Mouse (Mus musculus): ENCODE results near the gene Kctd7. TPM values are rescaled to one million over a fixed set of nuclear protein-coding genes. Genes with fewer than 3 reads are reported as not detected.

The Kctd7 gene
- total RNA-seq, 2 experiments from 2014 or later = 9.4 to 13.1 TPM

- intact Hi-C loops (cut with DNase I) = no loop called here
Measured at GRCm38 (mm10) chr5:130184193-130184856, 39.7 kb downstream of the Kctd7 start.

GRCm38 (mm10) chr5:130185312-130185711, 40.7 kb downstream of the Kctd7 start:
- DNase-seq (ENCODE audit: low spot score in 2 of 2) = no peak
- intact Hi-C loops (cut with DNase I) = no loop called here

More at GRCm38 (mm10) chr5:130184193-130184856, 39.7 kb downstream of the Kctd7 start:
- no peak for DNase-seq (ENCODE audit: low spot score in 2 of 2)

- DNase-seq (ENCODE audit: low spot score in 2 of 2) = peak; percentile 15 to 28
- intact Hi-C loops (cut with DNase I) = no loop called here
Measured at GRCm38 (mm10) chr5:130187383-130187782, 42.7 kb downstream of the Kctd7 start.

- DNase-seq (ENCODE audit: low spot score in 2 of 2) = no peak
- intact Hi-C loops (cut with DNase I) = no loop called here
Measured at GRCm38 (mm10) chr5:130190909-130191308, 46.2 kb downstream of the Kctd7 start.

- intact Hi-C loops (cut with DNase I) = no loop called here
Measured at GRCm38 (mm10) chr5:130191865-130192264, 47.2 kb downstream of the Kctd7 start.

GRCm38 (mm10) chr5:130192356-130192944, 47.8 kb downstream of the Kctd7 start:
- DNase-seq (ENCODE audit: low spot score in 2 of 2) = no peak
- intact Hi-C loops (cut with DNase I) = no loop called here

More at GRCm38 (mm10) chr5:130191865-130192264, 47.2 kb downstream of the Kctd7 start:
- DNase-seq (ENCODE audit: low spot score in 2 of 2) = no peak

- DNase-seq (ENCODE audit: low spot score in 2 of 2) = no peak
- intact Hi-C loops (cut with DNase I) = no loop called here
Measured at GRCm38 (mm10) chr5:130193760-130194159, 49.1 kb downstream of the Kctd7 start.

GRCm38 (mm10) chr5:130196307-130196706, 51.6 kb downstream of the Kctd7 start:
- intact Hi-C loops (cut with DNase I) = no loop called here
- no peak for DNase-seq (ENCODE audit: low spot score in 2 of 2)

GRCm38 (mm10) chr5:130197454-130197853, 52.8 kb downstream of the Kctd7 start:
- no peak for DNase-seq (ENCODE audit: low spot score in 2 of 2)
- intact Hi-C loops (cut with DNase I) = no loop called here

GRCm38 (mm10) chr5:130197981-130198380, 53.3 kb downstream of the Kctd7 start:
- intact Hi-C loops (cut with DNase I) = no loop called here

GRCm38 (mm10) chr5:130200233-130201029, 55.8 kb downstream of the Kctd7 start:
- intact Hi-C loops (cut with DNase I) = no loop called here
- DNase-seq (ENCODE audit: low spot score in 2 of 2) = no peak

More at GRCm38 (mm10) chr5:130197981-130198380, 53.3 kb downstream of the Kctd7 start:
- no peak for DNase-seq (ENCODE audit: low spot score in 2 of 2)

- DNase-seq (ENCODE audit: low spot score in 2 of 2) = no peak
- intact Hi-C loops (cut with DNase I) = no loop called here
Measured at GRCm38 (mm10) chr5:130203948-130204347, 59.3 kb downstream of the Kctd7 start.

- intact Hi-C loops (cut with DNase I) = no loop called here
- DNase-seq (ENCODE audit: low spot score in 2 of 2) = no peak
Measured at GRCm38 (mm10) chr5:130204560-130204959, 59.9 kb downstream of the Kctd7 start.

Other genes starting within 250 kb of the Kctd7 start
- 1 to 10 TPM; 5.1 to 5.6 TPM for gene Zbed5, start 249.1 kb upstream of the Kctd7 start, total RNA-seq (2021)
- 10 to 100 TPM; 13.8 to 16.3 TPM for gene Phkg1, start 246.3 kb upstream of the Kctd7 start, total RNA-seq (2021)
- gene Nupr1l, start 236.3 kb upstream of the Kctd7 start, total RNA-seq (2021) = 1 to 10 TPM; 1.1 to 3.8 TPM
- gene Vkorc1l1, start 202.9 kb upstream of the Kctd7 start, total RNA-seq (2021) = 10 to 100 TPM; 45.5 to 45.8 TPM
- 10 to 100 TPM; 10.5 to 11.8 TPM for gene Gusb, start 141.8 kb upstream of the Kctd7 start, total RNA-seq (2021)
- 10 to 100 TPM; 17.7 to 19.9 TPM for gene Asl, start 115.6 kb upstream of the Kctd7 start, total RNA-seq (2021)
- 10 to 100 TPM; 33.9 to 36.6 TPM for gene Crcp, start 115.6 kb upstream of the Kctd7 start, total RNA-seq (2021)
- gene Tpst1, start 71.5 kb upstream of the Kctd7 start, total RNA-seq (2021) = 10 to 100 TPM; 33.2 to 35.3 TPM
- gene Rabgef1, start 26.9 kb downstream of the Kctd7 start, total RNA-seq (2021) = 10 to 100 TPM; 58.6 to 59.7 TPM
- gene Tmem248, start 72.2 kb downstream of the Kctd7 start, total RNA-seq (2021) = 10 to 100 TPM; 42.9 to 43.3 TPM
- 10 to 100 TPM; 75.4 to 81.3 TPM for gene Sbds, start 110.7 kb downstream of the Kctd7 start, total RNA-seq (2021)
- 10 to 100 TPM; 15.3 to 16.2 TPM for gene Tyw1, start 110.8 kb downstream of the Kctd7 start, total RNA-seq (2021)
- 100 to 1,000 TPM; 130 to 138 TPM for gene Caln1, start 224.6 kb downstream of the Kctd7 start, total RNA-seq (2021)
- gene A330070K13Rik, start 239.8 kb downstream of the Kctd7 start, total RNA-seq (2021) = 1 to 10 TPM; 1.6 to 2.0 TPM